Mouse (Mus musculus) bone marrow macrophage, adult 2 months (primary cell): ENCODE results near the gene Atxn1l.

Source experiments
- CTCF ChIP-seq: IDR thresholded peaks from 2 replicates; pipeline ENCODE4 v1.5.1; 2012; ENCODE audit warnings: low read depth, mild to moderate bottlenecking, low read length, moderate library complexity
- POLR2A ChIP-seq: IDR thresholded peaks from 2 replicates; pipeline ENCODE4 v1.6.1; 2012; ENCODE audit warnings: mild to moderate bottlenecking, low read depth, low read length, borderline replicate concordance

- no peak for TF ChIP-seq POLR2A
- TF ChIP-seq CTCF, result no peak
Measured at GRCm38 (mm10) chr8:109692443-109693145, 44.9 kb downstream of the Atxn1l start.
